Mouse (Mus musculus) brain, embryonic 18.5 days (tissue): Measurements from ENCODE around the gene Ovol2.
"Not testable (repeated sequence)": the region's sequence is repeated elsewhere in the genome, so short reads cannot be mapped to it uniquely, and the experiment has no call there.

Source experiments
- DNase-seq: peaks from one replicate; pipeline ENCODE4 v3.0.0-alpha.2; 2012; ENCODE audit warnings: low read depth, low spot score

Ovol2 gene

GRCm38 (mm10) chr2:144331401-144332302, at the start of gene Ovol2:
Gene Ovol2 (minus strand): TSS chr2:144332146.
- no peak for DNase-seq

- DNase-seq, result no peak
Observed at GRCm38 (mm10) chr2:144381741-144382140, 49.8 kb upstream of the Ovol2 start.

- DNase-seq, result no peak
Observed at GRCm38 (mm10) chr2:144381293-144381692, 49.3 kb upstream of the Ovol2 start.

- DNase-seq, result no peak
Observed at GRCm38 (mm10) chr2:144375063-144375703, 43.2 kb upstream of the Ovol2 start.

GRCm38 (mm10) chr2:144373063-144373462, 41.1 kb upstream of the Ovol2 start:
- no peak for DNase-seq

GRCm38 (mm10) chr2:144371566-144371965, 39.6 kb upstream of the Ovol2 start:
- DNase-seq, result no peak

GRCm38 (mm10) chr2:144369511-144369910, 37.6 kb upstream of the Ovol2 start:
- DNase-seq, result peak; percentile 4

- DNase-seq, result peak; percentile 37
Observed at GRCm38 (mm10) chr2:144369020-144369421, 37.1 kb upstream of the Ovol2 start.

GRCm38 (mm10) chr2:144368400-144369019, 36.6 kb upstream of the Ovol2 start, which contains the start of the genes Kat14 and Pet117:
Gene Kat14 (plus strand): TSS chr2:144368983.
Gene Pet117 (plus strand): TSS chr2:144368996.
- peak; percentile 83 for DNase-seq

GRCm38 (mm10) chr2:144352843-144353242, 20.9 kb upstream of the Ovol2 start:
- DNase-seq, result no peak

GRCm38 (mm10) chr2:144348525-144348924, 16.6 kb upstream of the Ovol2 start:
- no peak for DNase-seq

GRCm38 (mm10) chr2:144343158-144343557, 11.2 kb upstream of the Ovol2 start:
- no peak for DNase-seq

GRCm38 (mm10) chr2:144338149-144338548, 6.2 kb upstream of the Ovol2 start:
- not testable (repeated sequence) for DNase-seq

GRCm38 (mm10) chr2:144337701-144338100, 5.8 kb upstream of the Ovol2 start:
- no peak for DNase-seq

- no peak for DNase-seq
Observed at GRCm38 (mm10) chr2:144337230-144337629, 5.3 kb upstream of the Ovol2 start.

GRCm38 (mm10) chr2:144333138-144333842, 1.3 kb upstream of the Ovol2 start:
- DNase-seq, result no peak

GRCm38 (mm10) chr2:144332486-144332885, 540 bp upstream of the Ovol2 start:
- no peak for DNase-seq

GRCm38 (mm10) chr2:144330960-144331371, 980 bp downstream of the Ovol2 start:
- no peak for DNase-seq

GRCm38 (mm10) chr2:144330352-144330959, 1.5 kb downstream of the Ovol2 start:
- no peak for DNase-seq

GRCm38 (mm10) chr2:144329937-144330336, 2.0 kb downstream of the Ovol2 start:
- DNase-seq, result no peak

- no peak for DNase-seq
Observed at GRCm38 (mm10) chr2:144329451-144329850, 2.5 kb downstream of the Ovol2 start.
